Mouse (Mus musculus) midbrain, embryonic 16.5 days (tissue): ENCODE measurements around the gene Iqschfp. TPM values are rescaled to one million over a fixed set of nuclear protein-coding genes. Genes with fewer than 3 reads are reported as not detected.
A peak's percentile ranks its signal among the peaks of the same experiment; 100 is the strongest.

Experiments
- ATAC-seq: fragments of 200-750 bp; cut with Nextera tagmentation; 2 replicates; pipeline ENCODE4 v1.8.0; 2017; ENCODE audit warnings: moderate TSS enrichment
- H3K27ac ChIP-seq: fragments of 300-500 bp; sonication (generic); 2 replicates; pipeline ENCODE4 v1.5.1; 2014; ENCODE audit warnings: mild to moderate bottlenecking, low read length, mixed read lengths
- H3K27me3 ChIP-seq: fragments of 300-500 bp; sonication (generic); 2 replicates; pipeline ENCODE4 v1.6.1; 2014; ENCODE audit warnings: low read depth, low read length, mixed read lengths; ENCODE audit not compliant: control insufficient read depth, insufficient read depth
- H3K36me3 ChIP-seq: fragments of 300-500 bp; sonication (generic); 2 replicates; pipeline ENCODE4 v1.6.1; 2014; ENCODE audit warnings: mild to moderate bottlenecking, low read length, moderate library complexity, mixed read lengths; ENCODE audit not compliant: control insufficient read depth, insufficient read depth
- H3K4me1 ChIP-seq: fragments of 300-500 bp; sonication (generic); 2 replicates; pipeline ENCODE4 v1.6.1; 2014; ENCODE audit warnings: mild to moderate bottlenecking, low read length, mixed read lengths; ENCODE audit not compliant: control insufficient read depth, insufficient read depth
- H3K4me2 ChIP-seq: fragments of 300-500 bp; sonication (generic); 2 replicates; pipeline ENCODE4 v1.6.1; 2014; ENCODE audit warnings: mild to moderate bottlenecking, low read length, mixed read lengths
- H3K4me3 ChIP-seq: fragments of 300-500 bp; sonication (generic); 2 replicates; pipeline ENCODE4 v1.5.1; 2014; ENCODE audit warnings: low read depth, mild to moderate bottlenecking, low read length, moderate library complexity, mixed read lengths
- H3K9ac ChIP-seq: fragments of 300-500 bp; sonication (generic); 2 replicates; pipeline ENCODE4 v1.6.1; 2014; ENCODE audit warnings: low read depth, low read length, mixed read lengths
- H3K9me3 ChIP-seq: fragments of 300-500 bp; sonication (generic); replicated peaks from 2 replicates; pipeline ENCODE4 v1.6.1; 2014; ENCODE audit warnings: mild to moderate bottlenecking, low read length, mixed read lengths; ENCODE audit not compliant: control insufficient read depth, poor library complexity, severe bottlenecking
- WGBS: fragments of 180-500 bp; shearing (Covaris S2); extraction: QIAGEN DNeasy Blood & Tissue Kit; methylation state at CpG from one replicate; pipeline ENCODE4 v1.1.7; 2014; 5-methylcytosine and 5-hydroxymethylcytosine counted together
- polyA plus RNA-seq: library from polyadenylated mRNA; unstranded; fragments of >200 nt; fragmentation: Nextera tagmentation; extraction: Ambion mirVana; gene quantifications from 2 replicates; pipeline ENCODE4 v1.2.1, GENCODE M21; 2015

The Iqschfp gene
- polyA plus RNA-seq, 1 experiment from 2014 or later: 6.7 TPM

- H3K9me3 ChIP-seq: no peaks in the 10 kb centered on the region
- H3K27ac ChIP-seq: no peak overlapping the region
- H3K9ac ChIP-seq: no peak overlapping the region
- no peak for ATAC-seq
- no peaks in the 10 kb centered on the region for H3K4me1 ChIP-seq
- H3K36me3 ChIP-seq: no peaks in the 10 kb centered on the region
- no peak overlapping the region for H3K4me3 ChIP-seq
- H3K27me3 ChIP-seq: no peaks in the 10 kb centered on the region
- 67% methylated on average over 6 of the region's 6 CpGs for WGBS
- no peak overlapping the region for H3K4me2 ChIP-seq
Observed at GRCm38 (mm10) chr3:68664337-68664736, 772.3 kb downstream of the Iqschfp start.

GRCm38 (mm10) chr3:68666377-68666776, 774.3 kb downstream of the Iqschfp start:
- no peak overlapping the region for H3K27ac ChIP-seq
- no peaks in the 10 kb centered on the region for H3K9me3 ChIP-seq
- WGBS: 93% methylated on average over 7 of the region's 7 CpGs
- no peak for ATAC-seq
- H3K27me3 ChIP-seq: no peaks in the 10 kb centered on the region
- H3K4me3 ChIP-seq: no peak overlapping the region
- H3K4me2 ChIP-seq: no peak overlapping the region
- H3K9ac ChIP-seq: no peak overlapping the region
- no peaks in the 10 kb centered on the region for H3K4me1 ChIP-seq
- H3K36me3 ChIP-seq: no peaks in the 10 kb centered on the region

- no peak overlapping the region for H3K4me3 ChIP-seq
- H3K27me3 ChIP-seq: no peaks in the 10 kb centered on the region
- no peak overlapping the region for H3K4me2 ChIP-seq
- H3K36me3 ChIP-seq: no peaks in the 10 kb centered on the region
- H3K9me3 ChIP-seq: no peaks in the 10 kb centered on the region
- H3K4me1 ChIP-seq: no peaks in the 10 kb centered on the region
- WGBS: 100% methylated on average over 1 of the region's 1 CpGs
- no peak overlapping the region for H3K9ac ChIP-seq
- no peak for ATAC-seq
- no peak overlapping the region for H3K27ac ChIP-seq
Observed at GRCm38 (mm10) chr3:68667852-68668251, 775.8 kb downstream of the Iqschfp start.

GRCm38 (mm10) chr3:68669418-68669974, 777.5 kb downstream of the Iqschfp start:
- Histone ChIP-seq H3K4me3 (no peak overlapping the region), H3K27ac (no peak overlapping the region), H3K9ac (no peak overlapping the region), H3K4me2 (no peak overlapping the region), H3K4me1 (no peaks in the 10 kb centered on the region), H3K9me3 (no peaks in the 10 kb centered on the region), H3K27me3 (no peaks in the 10 kb centered on the region), H3K36me3 (no peaks in the 10 kb centered on the region)
- WGBS: 72% methylated on average over 5 of the region's 5 CpGs
- ATAC-seq: no peak

- Histone ChIP-seq H3K4me1 (no peaks in the 10 kb centered on the region), H3K36me3 (no peaks in the 10 kb centered on the region), H3K4me2 (no peak overlapping the region), H3K9ac (no peak overlapping the region), H3K9me3 (no peaks in the 10 kb centered on the region), H3K27ac (no peak overlapping the region), H3K27me3 (no peaks in the 10 kb centered on the region), H3K4me3 (no peak overlapping the region)
- 87% methylated on average over 2 of the region's 2 CpGs for WGBS
- no peak for ATAC-seq
Observed at GRCm38 (mm10) chr3:68674721-68675120, 782.7 kb downstream of the Iqschfp start.

- Histone ChIP-seq H3K4me3 (no peak overlapping the region), H3K27ac (0 out of 2 replicates have a peak overlapping the region, but pooled peaks have one; percentile 15), H3K4me2 (0 out of 2 replicates have a peak overlapping the region, but pooled peaks have one; percentile 19), H3K36me3 (no peaks in the 10 kb centered on the region), H3K4me1 (no peaks in the 10 kb centered on the region), H3K9me3 (no peaks in the 10 kb centered on the region), H3K9ac (no peak overlapping the region), H3K27me3 (no peaks in the 10 kb centered on the region)
- ATAC-seq: 0 out of 2 replicates have a peak, but pooled peaks have one; percentile 32
- WGBS: 65% methylated on average over 12 of the region's 12 CpGs
Observed at GRCm38 (mm10) chr3:68675216-68675835, 783.3 kb downstream of the Iqschfp start.

Other genes with a start within 250 kb of the Iqschfp start
- gene Iqcj, start within 50 bp of the Iqschfp start, polyA plus RNA-seq: 0.67 and 1.0 TPM in 2 replicates
- 143 and 147 TPM in 2 replicates for gene Schip1, start 172.6 kb downstream of the Iqschfp start, polyA plus RNA-seq